Mouse (Mus musculus): Measurements from ENCODE around the gene Cish. TPM values are rescaled to one million over a fixed set of nuclear protein-coding genes. Genes with fewer than 3 reads are reported as not detected.

Gene Cish
- polyA plus RNA-seq, 1 experiment from 2014 or later, result 16.4 TPM

GRCm38 (mm10) chr9:107298059-107298780, 2.4 kb downstream of the Cish start:
- 58% methylated on average over 8 of the region's 8 CpGs for WGBS
- ATAC-seq (ENCODE audit: insufficient number of reproducible peaks, low FRiP score), result no peak

GRCm38 (mm10) chr9:107298876-107299275, 3.0 kb downstream of the Cish start:
- 76% methylated on average over 6 of the region's 6 CpGs for WGBS
- peak overlapping the region; percentile 26; the same call in 1 of the 2 replicates for H3K27ac ChIP-seq (ENCODE audit: poor library complexity, severe bottlenecking)
- no peaks in the 10 kb centered on the region for H3K9me3 ChIP-seq (replicated peaks)
- H3K4me2 ChIP-seq, result peak overlapping the region; percentile 86
- H3K4me1 ChIP-seq (replicated peaks), result peaks cover 57% of the 10 kb centered on the region
- ATAC-seq (ENCODE audit: insufficient number of reproducible peaks, low FRiP score), result no peak
- peak overlapping the region; percentile 63 for H3K4me3 ChIP-seq
- no peaks in the 10 kb centered on the region for H3K27me3 ChIP-seq (replicated peaks)
- peaks cover 24% of the 10 kb centered on the region for H3K36me3 ChIP-seq
- peak overlapping the region; percentile 80 for H3K9ac ChIP-seq

More at GRCm38 (mm10) chr9:107298059-107298780, 2.4 kb downstream of the Cish start:
- Histone ChIP-seq H3K4me2 (peak overlapping the region; percentile 86), H3K9me3 (replicated peaks) (no peaks in the 10 kb centered on the region), H3K27me3 (replicated peaks) (0 out of 2 replicates have a peak, but pooled peaks cover under 1% of the 10 kb centered on the region), H3K4me3 (peak overlapping the region; percentile 63), H3K27ac (ENCODE audit: poor library complexity, severe bottlenecking) (peak overlapping the region; percentile 26; the same call in 1 of the 2 replicates), H3K9ac (peak overlapping the region; percentile 80), H3K36me3 (peaks cover 24% of the 10 kb centered on the region), H3K4me1 (replicated peaks) (peaks cover 51% of the 10 kb centered on the region)

GRCm38 (mm10) chr9:107299783-107300182, 4.0 kb downstream of the Cish start:
- H3K4me1 ChIP-seq (replicated peaks), result peaks cover 57% of the 10 kb centered on the region
- no peak for ATAC-seq (ENCODE audit: insufficient number of reproducible peaks, low FRiP score)
- no peak overlapping the region for H3K9ac ChIP-seq
- H3K4me3 ChIP-seq, result no peak overlapping the region
- 83% methylated on average over 7 of the region's 7 CpGs for WGBS
- no peaks in the 10 kb centered on the region for H3K9me3 ChIP-seq (replicated peaks)
- H3K36me3 ChIP-seq, result peaks cover 24% of the 10 kb centered on the region
- H3K27ac ChIP-seq (ENCODE audit: poor library complexity, severe bottlenecking), result no peak overlapping the region
- H3K27me3 ChIP-seq (replicated peaks), result no peaks in the 10 kb centered on the region
- H3K4me2 ChIP-seq, result no peak overlapping the region

- Histone ChIP-seq H3K9me3 (replicated peaks) (no peaks in the 10 kb centered on the region), H3K4me2 (no peak overlapping the region), H3K4me3 (no peak overlapping the region), H3K27ac (ENCODE audit: poor library complexity, severe bottlenecking) (no peak overlapping the region), H3K4me1 (replicated peaks) (peaks cover 58% of the 10 kb centered on the region), H3K36me3 (peaks cover 24% of the 10 kb centered on the region), H3K27me3 (replicated peaks) (no peaks in the 10 kb centered on the region), H3K9ac (no peak overlapping the region)
- ATAC-seq (ENCODE audit: insufficient number of reproducible peaks, low FRiP score), result no peak
- 89% methylated on average over 30 of the region's 30 CpGs for WGBS
Measured at GRCm38 (mm10) chr9:107300224-107300973, 4.6 kb downstream of the Cish start.

GRCm38 (mm10) chr9:107301554-107302331, 5.9 kb downstream of the Cish start:
- H3K36me3 ChIP-seq, result peaks cover 24% of the 10 kb centered on the region
- no peak overlapping the region for H3K9ac ChIP-seq
- ATAC-seq (ENCODE audit: insufficient number of reproducible peaks, low FRiP score), result no peak
- H3K4me1 ChIP-seq (replicated peaks), result peaks cover 65% of the 10 kb centered on the region
- WGBS, result 62% methylated on average over 17 of the region's 17 CpGs
- H3K4me3 ChIP-seq, result no peak overlapping the region
- no peak overlapping the region for H3K4me2 ChIP-seq
- H3K27ac ChIP-seq (ENCODE audit: poor library complexity, severe bottlenecking), result peak overlapping the region; percentile 52
- H3K9me3 ChIP-seq (replicated peaks), result no peaks in the 10 kb centered on the region
- H3K27me3 ChIP-seq (replicated peaks), result no peaks in the 10 kb centered on the region

GRCm38 (mm10) chr9:107302592-107302991, 6.8 kb downstream of the Cish start:
- peaks cover 24% of the 10 kb centered on the region for H3K36me3 ChIP-seq
- no peak overlapping the region for H3K4me3 ChIP-seq
- H3K27ac ChIP-seq (ENCODE audit: poor library complexity, severe bottlenecking), result peak overlapping the region; percentile 52
- no peak for ATAC-seq (ENCODE audit: insufficient number of reproducible peaks, low FRiP score)
- no peak overlapping the region for H3K4me2 ChIP-seq
- peak overlapping the region; percentile 25; the same call in 1 of the 2 replicates for H3K9ac ChIP-seq
- H3K9me3 ChIP-seq (replicated peaks), result no peaks in the 10 kb centered on the region
- 41% methylated on average over 7 of the region's 7 CpGs for WGBS
- H3K27me3 ChIP-seq (replicated peaks), result no peaks in the 10 kb centered on the region
- peaks cover 70% of the 10 kb centered on the region for H3K4me1 ChIP-seq (replicated peaks)

GRCm38 (mm10) chr9:107303121-107303820, 7.4 kb downstream of the Cish start:
- WGBS, result 65% methylated on average over 9 of the region's 9 CpGs
- peak overlapping the region; percentile 25; the same call in 1 of the 2 replicates for H3K9ac ChIP-seq
- H3K4me2 ChIP-seq, result no peak overlapping the region
- ATAC-seq (ENCODE audit: insufficient number of reproducible peaks, low FRiP score), result no peak
- peaks cover 70% of the 10 kb centered on the region for H3K4me1 ChIP-seq (replicated peaks)
- no peaks in the 10 kb centered on the region for H3K9me3 ChIP-seq (replicated peaks)
- H3K27ac ChIP-seq (ENCODE audit: poor library complexity, severe bottlenecking), result no peak overlapping the region
- H3K4me3 ChIP-seq, result no peak overlapping the region
- H3K36me3 ChIP-seq, result peaks cover 24% of the 10 kb centered on the region
- H3K27me3 ChIP-seq (replicated peaks), result no peaks in the 10 kb centered on the region

- ATAC-seq (ENCODE audit: insufficient number of reproducible peaks, low FRiP score), result no peak
- H3K4me1 ChIP-seq (replicated peaks), result peaks cover 69% of the 10 kb centered on the region
- H3K4me2 ChIP-seq, result no peak overlapping the region
- no peak overlapping the region for H3K9ac ChIP-seq
- no peaks in the 10 kb centered on the region for H3K27me3 ChIP-seq (replicated peaks)
- no peaks in the 10 kb centered on the region for H3K9me3 ChIP-seq (replicated peaks)
- H3K36me3 ChIP-seq, result peaks cover 24% of the 10 kb centered on the region
- H3K4me3 ChIP-seq, result no peak overlapping the region
- 79% methylated on average over 5 of the region's 5 CpGs for WGBS
- no peak overlapping the region for H3K27ac ChIP-seq (ENCODE audit: poor library complexity, severe bottlenecking)
Measured at GRCm38 (mm10) chr9:107303900-107304299, 8.1 kb downstream of the Cish start.

- Histone ChIP-seq H3K9me3 (replicated peaks) (no peaks in the 10 kb centered on the region), H3K27me3 (replicated peaks) (no peaks in the 10 kb centered on the region), H3K4me3 (no peak overlapping the region), H3K36me3 (peaks cover 24% of the 10 kb centered on the region), H3K4me2 (no peak overlapping the region), H3K27ac (ENCODE audit: poor library complexity, severe bottlenecking) (no peak overlapping the region), H3K4me1 (replicated peaks) (peaks cover 65% of the 10 kb centered on the region), H3K9ac (no peak overlapping the region)
- WGBS, result 83% methylated on average over 3 of the region's 3 CpGs
- ATAC-seq (ENCODE audit: insufficient number of reproducible peaks, low FRiP score), result no peak
Measured at GRCm38 (mm10) chr9:107304383-107304782, 8.6 kb downstream of the Cish start.

- Histone ChIP-seq H3K4me1 (replicated peaks) (peaks cover 65% of the 10 kb centered on the region), H3K4me3 (no peak overlapping the region), H3K4me2 (no peak overlapping the region), H3K9ac (no peak overlapping the region), H3K9me3 (replicated peaks) (no peaks in the 10 kb centered on the region), H3K36me3 (peaks cover 21% of the 10 kb centered on the region), H3K27me3 (replicated peaks) (no peaks in the 10 kb centered on the region), H3K27ac (ENCODE audit: poor library complexity, severe bottlenecking) (no peak overlapping the region)
- WGBS, result 75% methylated on average over 4 of the region's 4 CpGs
- no peak for ATAC-seq (ENCODE audit: insufficient number of reproducible peaks, low FRiP score)
Measured at GRCm38 (mm10) chr9:107305012-107305411, 9.2 kb downstream of the Cish start.
